Mouse (Mus musculus): ENCODE results near the gene Pcdh20.

Gene Pcdh20

GRCm38 (mm10) chr14:88470495-88471434, at the start of gene Pcdh20:
TSS of gene Pcdh20 (minus strand) at chr14:88471396.
- peak; percentile 79 for DNase-seq (ENCODE audit: low spot score)

GRCm38 (mm10) chr14:88479909-88480308, 8.7 kb upstream of the Pcdh20 start:
- DNase-seq (ENCODE audit: low spot score) = peak; percentile 45

- DNase-seq (ENCODE audit: low spot score) = peak; percentile 26
These were observed 1.2 kb downstream of the Pcdh20 start for GRCm38 (mm10) chr14:88469956-88470355.

- peak; percentile 52 for DNase-seq (ENCODE audit: low spot score)
These were observed 1.8 kb downstream of the Pcdh20 start for GRCm38 (mm10) chr14:88469361-88469760.

- DNase-seq (ENCODE audit: low spot score) = peak; percentile 64
These were observed 4.8 kb downstream of the Pcdh20 start for GRCm38 (mm10) chr14:88466416-88466815.

- no peak for DNase-seq (ENCODE audit: low spot score)
These were observed 6.8 kb downstream of the Pcdh20 start for GRCm38 (mm10) chr14:88464356-88464755.

- DNase-seq (ENCODE audit: low spot score) = no peak
These were observed 7.8 kb downstream of the Pcdh20 start for GRCm38 (mm10) chr14:88463357-88463756.

GRCm38 (mm10) chr14:88462944-88463343, 8.3 kb downstream of the Pcdh20 start:
- DNase-seq (ENCODE audit: low spot score) = no peak

- DNase-seq (ENCODE audit: low spot score) = no peak
These were observed 10.5 kb downstream of the Pcdh20 start for GRCm38 (mm10) chr14:88460705-88461104.

GRCm38 (mm10) chr14:88443304-88443703, 27.9 kb downstream of the Pcdh20 start:
- no peak for DNase-seq (ENCODE audit: low spot score)

- no peak for DNase-seq (ENCODE audit: low spot score)
These were observed 41.8 kb downstream of the Pcdh20 start for GRCm38 (mm10) chr14:88429393-88429792.

GRCm38 (mm10) chr14:88427370-88427769, 43.8 kb downstream of the Pcdh20 start:
- DNase-seq (ENCODE audit: low spot score) = no peak
